ENCODE assay signal across 9 mouse cellular contexts in genomic region chr12:79358613-79359218, GRCm38 (mm10).
DNase-seq lines count a peak whose midpoint lies in the region; ATAC-seq and TF ChIP-seq lines count a peak whose summit lies in the region.
"Had no signal": no experiment of that assay in that cellular context is flagged by ENCODE, and none has a peak within 500 bp of the region (broad histone marks: within the 10 kb centered on the region; RNA-seq: fewer than 3 reads in every experiment).

No protein-coding gene starts in this region.

- H3K27me3 ChIP-seq in lung, embryonic 14.5 days (ENCODE audit: insufficient read depth, low read length), result no peaks in the 10 kb centered on the region
- no peaks in the 10 kb centered on the region for H3K27me3 ChIP-seq in cerebellum, adult 2 months (ENCODE audit: control insufficient read depth, insufficient read depth, low read length)
- no peaks in the 10 kb centered on the region for H3K27me3 ChIP-seq in forebrain, postnatal 0 days (ENCODE audit: insufficient read depth, low read length)
- H3K27me3 ChIP-seq in hindbrain, embryonic 15.5 days, result no peaks in the 10 kb centered on the region
- H3K27me3 ChIP-seq: megakaryocyte, embryonic 14.5 days had no signal

- H3K4me1 ChIP-seq in lung, embryonic 14.5 days (ENCODE audit: insufficient read depth), result peaks cover 16% of the 10 kb centered on the region; the same call in 1 of the 2 replicates
- peaks cover 5% of the 10 kb centered on the region for H3K4me1 ChIP-seq in lung, adult 2 months (ENCODE audit: control insufficient read depth, insufficient read depth, low read length)
- no peaks in the 10 kb centered on the region for H3K4me1 ChIP-seq in cerebellum, adult 2 months (ENCODE audit: control insufficient read depth, insufficient read depth, low read length)
- H3K4me1 ChIP-seq in forebrain, postnatal 0 days (ENCODE audit: insufficient read depth), result no peaks in the 10 kb centered on the region
- no peaks in the 10 kb centered on the region for H3K4me1 ChIP-seq in hindbrain, embryonic 15.5 days (replicated peaks)

- no peaks in the 10 kb centered on the region for H3K36me3 ChIP-seq in lung, embryonic 14.5 days (ENCODE audit: insufficient read depth)
- H3K36me3 ChIP-seq in forebrain, postnatal 0 days (ENCODE audit: insufficient read depth), result no peaks in the 10 kb centered on the region
- H3K36me3 ChIP-seq in hindbrain, embryonic 15.5 days, result no peaks in the 10 kb centered on the region

- peak; percentile 76 for TF ChIP-seq CTCF in lung, embryonic 14.5 days (IDR thresholded peaks at IDR 0.05; ENCODE audit: low read depth)
- TF ChIP-seq CTCF in lung, adult 2 months (IDR thresholded peaks at IDR 0.05; ENCODE audit: insufficient read depth, low read length), result no peak
- peak; percentile 44; the same call in 1 of the 2 replicates for TF ChIP-seq CTCF in cerebellum, adult 2 months (IDR thresholded peaks at IDR 0.05; ENCODE audit: borderline replicate concordance, insufficient read depth, low read depth, low read length)
- TF ChIP-seq CTCF in forebrain, postnatal 0 days (IDR thresholded peaks at IDR 0.05; ENCODE audit: low read depth), result peak; percentile 84

- WGBS in lung, embryonic 14.5 days, result 20% methylated on average over 9 of the region's 10 CpGs
- 27% methylated on average over 10 of the region's 10 CpGs for WGBS in lung, adult 2 months
- WGBS in cerebellum, adult 2 months, result 18% methylated on average over 10 of the region's 10 CpGs
- WGBS in forebrain, postnatal 0 days, result 20% methylated on average over 9 of the region's 10 CpGs
- WGBS in hindbrain, embryonic 15.5 days, result 15% methylated on average over 9 of the region's 10 CpGs

- no peak overlapping the region for H3K4me3 ChIP-seq in lung, embryonic 14.5 days (ENCODE audit: low read depth, low read length)
- no peak overlapping the region for H3K4me3 ChIP-seq in lung, adult 2 months (replicated peaks; ENCODE audit: extremely low read depth, low read depth, low read length)
- no peak overlapping the region for H3K4me3 ChIP-seq in cerebellum, adult 2 months (replicated peaks; ENCODE audit: insufficient read depth, low read depth, low read length)
- H3K4me3 ChIP-seq in forebrain, postnatal 0 days (ENCODE audit: low read depth, low read length), result no peak overlapping the region
- no peak overlapping the region for H3K4me3 ChIP-seq in hindbrain, embryonic 15.5 days
- H3K4me3 ChIP-seq: megakaryocyte, embryonic 14.5 days had no signal

- TF ChIP-seq POLR2A in lung, adult 2 months (IDR thresholded peaks at IDR 0.05; ENCODE audit: borderline replicate concordance, extremely low read depth, low read depth, low read length), result no peak
- no peak for TF ChIP-seq POLR2A in cerebellum, adult 2 months (IDR thresholded peaks at IDR 0.05; ENCODE audit: borderline replicate concordance, insufficient read depth, low read length)

- H3K9me3 ChIP-seq in lung, embryonic 14.5 days (ENCODE audit: low read depth, low read length), result no peaks in the 10 kb centered on the region
- H3K9me3 ChIP-seq in forebrain, postnatal 0 days (ENCODE audit: low read length), result no peaks in the 10 kb centered on the region
- H3K9me3 ChIP-seq in hindbrain, embryonic 15.5 days, result no peaks in the 10 kb centered on the region
- H3K9me3 ChIP-seq: megakaryocyte, embryonic 14.5 days had no signal

- H3K4me2 ChIP-seq in lung, embryonic 14.5 days, result no peak overlapping the region
- H3K4me2 ChIP-seq in forebrain, postnatal 0 days (ENCODE audit: low read depth), result no peak overlapping the region
- peak overlapping the region; percentile 28; the same call in 1 of the 2 replicates for H3K4me2 ChIP-seq in hindbrain, embryonic 15.5 days

- peak; percentile 79 for ATAC-seq in lung, embryonic 14.5 days (ENCODE audit: insufficient read depth)
- peak; percentile 93 for ATAC-seq in forebrain, postnatal 0 days
- peak; percentile 81 for ATAC-seq in hindbrain, embryonic 15.5 days (ENCODE audit: low FRiP score, low read depth)

- H3K27ac ChIP-seq in lung, embryonic 14.5 days (ENCODE audit: low read depth), result no peak overlapping the region
- no peak overlapping the region for H3K27ac ChIP-seq in cerebellum, adult 2 months (ENCODE audit: insufficient read depth, low read length)
- no peak overlapping the region for H3K27ac ChIP-seq in forebrain, postnatal 0 days (ENCODE audit: low read depth, low read length)
- H3K27ac ChIP-seq in hindbrain, embryonic 15.5 days (replicated peaks), result no peak overlapping the region

- no peak overlapping the region for H3K9ac ChIP-seq in lung, embryonic 14.5 days
- H3K9ac ChIP-seq in forebrain, postnatal 0 days, result no peak overlapping the region
- H3K9ac ChIP-seq in hindbrain, embryonic 15.5 days, result no peak overlapping the region

- DNase-seq in lung, embryonic 14.5 days, result peak; percentile 96
- DNase-seq in lung, adult 2 months, result no peak
- peak; percentile 30 to 62 for DNase-seq in cerebellum, adult 2 months
- DNase-seq in forebrain, postnatal 0 days, result peak; percentile 87
- peak; percentile 41 for DNase-seq in layer of hippocampus, adult 9-11 months
- peak; percentile 84 for DNase-seq in lung, postnatal 25 days (ENCODE audit: low spot score)
- DNase-seq in right cerebral cortex, postnatal 10 days (ENCODE audit: low spot score in 2 of 2), result peak; percentile 58 to 66
